Mouse (Mus musculus) MEL (cell line): ENCODE data around the gene Col4a4. TPM values are rescaled to one million over a fixed set of nuclear protein-coding genes. Genes with fewer than 3 reads are reported as not detected.

Experiments
- DNase-seq: peaks from one replicate; pipeline ENCODE4 v3.0.0; 2011; ENCODE audit warnings: low read depth, low spot score
- H3K27ac ChIP-seq: 2 replicates; pipeline ENCODE4 v1.5.1; 2012; ENCODE audit warnings: low read depth, mild to moderate bottlenecking, control low read depth, low read length, moderate library complexity; ENCODE audit not compliant: control insufficient read depth
- H3K27me3 ChIP-seq, 2 experiments: fragments of 150-350 bp in 1 of 2; sonication (generic) in 1 of 2; 2 replicates each; pipeline ENCODE4 v1.6.1; 2012; ENCODE audit warnings: low read length in 2 of 2, mild to moderate bottlenecking in 2 of 2, improper control_type of control experiment in 1 of 2, moderate library complexity in 1 of 2; ENCODE audit not compliant: insufficient read depth in 2 of 2, control insufficient read depth in 1 of 2
- H3K36me3 ChIP-seq, 2 experiments: 2 replicates each; pipeline ENCODE4 v1.6.1; 2012 to 2014; ENCODE audit warnings: low read length in 2 of 2, improper control_type of control experiment in 1 of 2, inconsistent platforms in 1 of 2, mild to moderate bottlenecking in 1 of 2; ENCODE audit not compliant: insufficient read depth in 2 of 2, control insufficient read depth in 1 of 2
- H3K4me1 ChIP-seq, 2 experiments: fragments of 150-350 bp in 1 of 2; sonication (generic) in 1 of 2; 2 replicates each; pipeline ENCODE4 v1.6.1; 2012; ENCODE audit warnings: low read length in 2 of 2, improper control_type of control experiment in 1 of 2, mild to moderate bottlenecking in 1 of 2; ENCODE audit not compliant: insufficient read depth in 2 of 2, control insufficient read depth in 1 of 2
- H3K4me3 ChIP-seq, 2 experiments: fragments of 150-350 bp in 1 of 2; sonication (generic) in 1 of 2; 2 replicates each; pipeline ENCODE4 v1.5.1; 2012; ENCODE audit warnings: low read depth in 2 of 2, low read length in 2 of 2, mild to moderate bottlenecking in 2 of 2, moderate library complexity in 2 of 2, control low read depth in 1 of 2, improper control_type of control experiment in 1 of 2; ENCODE audit not compliant: control insufficient read depth in 1 of 2, insufficient read depth in 1 of 2
- H3K79me2 ChIP-seq: 2 replicates; pipeline ENCODE4 v1.6.1; 2012; ENCODE audit warnings: mild to moderate bottlenecking, low read length, moderate library complexity; ENCODE audit not compliant: control insufficient read depth, poor library complexity, insufficient read depth
- H3K9ac ChIP-seq: 2 replicates; pipeline ENCODE4 v1.6.1; 2012; ENCODE audit warnings: low read depth, mild to moderate bottlenecking, control low read depth, low read length, moderate library complexity; ENCODE audit not compliant: control insufficient read depth, poor library complexity, severe bottlenecking
- H3K9me3 ChIP-seq: fragments of 150-350 bp; sonication (generic); replicated peaks from 2 replicates; pipeline ENCODE4 v1.6.1; 2012; ENCODE audit warnings: mild to moderate bottlenecking, low read length, improper control_type of control experiment, moderate library complexity; ENCODE audit not compliant: insufficient read depth
- BHLHE40 ChIP-seq: IDR thresholded peaks from 2 replicates; pipeline ENCODE4 v1.6.1; 2012; ENCODE audit warnings: low read depth, mild to moderate bottlenecking, inconsistent platforms, low read length, improper control_type of control experiment, borderline replicate concordance
- CHD2 ChIP-seq: IDR thresholded peaks from 2 replicates; pipeline ENCODE4 v1.6.1; 2011; ENCODE audit warnings: low read length, improper control_type of control experiment
- CTCF ChIP-seq, 3 experiments: IDR thresholded peaks in 2 of 3; conservative IDR thresholded peaks in 1 of 3; 2 replicates each; pipeline ENCODE4 v1.5.1; 2011 to 2012; ENCODE audit warnings: low read length in 3 of 3, low read depth in 2 of 3, mild to moderate bottlenecking in 2 of 3, improper control_type of control experiment in 1 of 3, inconsistent platforms in 1 of 3, mixed read lengths in 1 of 3, moderate library complexity in 1 of 3; ENCODE audit not compliant: control insufficient read depth in 1 of 3, insufficient read depth in 1 of 3, poor library complexity in 1 of 3, severe bottlenecking in 1 of 3
- E2F4 ChIP-seq: IDR thresholded peaks from 2 replicates; pipeline ENCODE4 v1.6.1; 2011; ENCODE audit warnings: low read depth, low read length, improper control_type of control experiment, borderline replicate concordance
- GATA1 ChIP-seq: IDR thresholded peaks from 2 replicates; pipeline ENCODE4 v1.6.1; 2011; ENCODE audit warnings: low read depth, low read length, improper control_type of control experiment
- JUND ChIP-seq: IDR thresholded peaks from 2 replicates; pipeline ENCODE4 v1.6.1; 2011; ENCODE audit warnings: low read depth, mild to moderate bottlenecking, improper control_type of control experiment, low read length
- KAT2A ChIP-seq: conservative IDR thresholded peaks from 2 replicates; pipeline ENCODE4 v1.6.1; 2012; ENCODE audit warnings: low read depth, low read length, improper control_type of control experiment, inconsistent platforms
- MAFK ChIP-seq: IDR thresholded peaks from 2 replicates; pipeline ENCODE4 v1.6.1; 2011; ENCODE audit warnings: low read depth, mild to moderate bottlenecking, low read length, improper control_type of control experiment, borderline replicate concordance
- MAX ChIP-seq: IDR thresholded peaks from 2 replicates; pipeline ENCODE4 v1.6.1; 2011; ENCODE audit warnings: low read length, improper control_type of control experiment
- MAZ ChIP-seq: IDR thresholded peaks from 2 replicates; pipeline ENCODE4 v1.6.1; 2012; ENCODE audit warnings: low read depth, mild to moderate bottlenecking, inconsistent platforms, low read length, improper control_type of control experiment
- MEF2A ChIP-seq: IDR thresholded peaks from 2 replicates; pipeline ENCODE4 v1.6.1; 2014; ENCODE audit warnings: low read depth, mild to moderate bottlenecking, inconsistent platforms, low read length, improper control_type of control experiment; ENCODE audit not compliant: poor library complexity, insufficient replicate concordance, severe bottlenecking; ENCODE audit errors: extremely low read depth
- MYB ChIP-seq: IDR thresholded peaks from 2 replicates; pipeline ENCODE4 v1.6.1; 2011; ENCODE audit warnings: mild to moderate bottlenecking, low read depth, low read length, improper control_type of control experiment
- MYC ChIP-seq: IDR thresholded peaks from 2 replicates; pipeline ENCODE4 v1.6.1; 2011; ENCODE audit warnings: low read depth, mild to moderate bottlenecking, low read length, improper control_type of control experiment, moderate library complexity
- POLR2A ChIP-seq, 2 experiments: IDR thresholded peaks; 2 replicates each; pipeline ENCODE4 v1.6.1; 2011 to 2012; ENCODE audit warnings: low read length in 2 of 2, mild to moderate bottlenecking in 2 of 2, control low read depth in 1 of 2, improper control_type of control experiment in 1 of 2, low read depth in 1 of 2, moderate library complexity in 1 of 2; ENCODE audit not compliant: control insufficient read depth in 1 of 2, insufficient read depth in 1 of 2, poor library complexity in 1 of 2
- POLR2AphosphoS2 ChIP-seq: IDR thresholded peaks from 2 replicates; pipeline ENCODE4 v1.6.1; 2011; ENCODE audit warnings: low read length, improper control_type of control experiment
- RAD21 ChIP-seq: IDR thresholded peaks from 2 replicates; pipeline ENCODE4 v1.6.1; 2011; ENCODE audit warnings: mild to moderate bottlenecking, low read depth, low read length, improper control_type of control experiment
- SIN3A ChIP-seq: IDR thresholded peaks from 2 replicates; pipeline ENCODE4 v1.6.1; 2012; ENCODE audit warnings: low read length, improper control_type of control experiment, inconsistent platforms
- TCF12 ChIP-seq: IDR thresholded peaks from 2 replicates; pipeline ENCODE4 v1.6.1; 2014; ENCODE audit warnings: low read depth, mild to moderate bottlenecking, inconsistent platforms, low read length, improper control_type of control experiment, moderate library complexity
- UBTF ChIP-seq: IDR thresholded peaks from 2 replicates; pipeline ENCODE4 v1.6.1; 2012; ENCODE audit warnings: low read depth, mild to moderate bottlenecking, inconsistent platforms, low read length, improper control_type of control experiment, moderate library complexity, borderline replicate concordance; ENCODE audit not compliant: insufficient read depth
- USF1 ChIP-seq: IDR thresholded peaks from 2 replicates; pipeline ENCODE4 v1.6.1; 2014; ENCODE audit warnings: low read depth, mild to moderate bottlenecking, inconsistent platforms, low read length, improper control_type of control experiment, moderate library complexity
- ZC3H11A ChIP-seq: IDR thresholded peaks from 2 replicates; pipeline ENCODE4 v1.6.1; 2012; ENCODE audit warnings: low read depth, mild to moderate bottlenecking, inconsistent platforms, low read length, improper control_type of control experiment
- ZKSCAN1 ChIP-seq: IDR thresholded peaks from 2 replicates; pipeline ENCODE4 v1.6.1; 2012; ENCODE audit warnings: low read depth, mild to moderate bottlenecking, inconsistent platforms, low read length, improper control_type of control experiment, moderate library complexity
- ZNF384 ChIP-seq: IDR thresholded peaks from 2 replicates; pipeline ENCODE4 v1.6.1; 2012; ENCODE audit warnings: low read depth, mild to moderate bottlenecking, inconsistent platforms, low read length, improper control_type of control experiment
- polyA plus RNA-seq, 2 experiments: library from polyadenylated mRNA; stranded (reverse) in 1 of 2; unstranded in 1 of 2; fragments of >175 nt in 1 of 2; fragments of >200 nt in 1 of 2; gene quantifications; 2 replicates each; pipeline versions ENCODE4 v1.2.1 to v1.2.4; 2012; ENCODE audit warnings: low replicate concordance in 2 of 2, low read depth in 1 of 2; ENCODE audit not compliant: insufficient read length in 2 of 2, insufficient read depth in 1 of 2, missing spikeins in 1 of 2
- total RNA-seq: library from RNA; depleted of rRNA; stranded (reverse); fragments of 300-350 nt; gene quantifications from 2 replicates; pipeline ENCODE4 v1.2.3, GENCODE M21; 2012

Col4a4 gene
- total and polyA plus RNA-seq, 3 experiments = 0.03 TPM; not detected in 2

GRCm38 (mm10) chr1:82427729-82428128 lies 158.9 kb downstream of the Col4a4 start:
- Histone ChIP-seq H3K27ac (no peak overlapping the region), H3K36me3 (no peaks in the 10 kb centered on the region), H3K4me1 (no peaks in the 10 kb centered on the region), H3K27me3 (no peaks in the 10 kb centered on the region), H3K9me3 (no peaks in the 10 kb centered on the region), H3K79me2 (no peaks in the 10 kb centered on the region), H3K4me3 (no peak overlapping the region), H3K9ac (no peak overlapping the region)
- DNase-seq = no peak
- TF ChIP-seq POLR2A (IDR thresholded peaks at IDR 0.05; ENCODE audit: control insufficient read depth in 1 of 2, insufficient read depth in 1 of 2, low read depth in 1 of 2, low read length in 2 of 2, poor library complexity in 1 of 2) (no peak), MAFK (no peak), POLR2AphosphoS2 (no peak), SIN3A (no peak), BHLHE40 (no peak), TCF12 (no peak), CHD2 (no peak), UBTF (no peak)

- no peaks in the 10 kb centered on the region for H3K4me1 ChIP-seq
These were observed 171.0 kb downstream of the Col4a4 start for GRCm38 (mm10) chr1:82415641-82416040.

GRCm38 (mm10) chr1:82414434-82415045 lies 172.1 kb downstream of the Col4a4 start:
- Histone ChIP-seq H3K36me3 (no peaks in the 10 kb centered on the region; a peak in 1 of 4 replicates), H3K27ac (no peak overlapping the region), H3K27me3 (no peaks in the 10 kb centered on the region), H3K79me2 (no peaks in the 10 kb centered on the region), H3K4me3 (no peak overlapping the region), H3K9ac (no peak overlapping the region), H3K9me3 (no peaks in the 10 kb centered on the region), H3K4me1 (no peaks in the 10 kb centered on the region)
- TF ChIP-seq MYB (no peak), GATA1 (no peak), KAT2A (no peak), RAD21 (no peak), MAX (no peak), MYC (no peak), MEF2A (no peak), POLR2AphosphoS2 (no peak), POLR2A (IDR thresholded peaks at IDR 0.05; ENCODE audit: control insufficient read depth in 1 of 2, insufficient read depth in 1 of 2, low read depth in 1 of 2, low read length in 2 of 2, poor library complexity in 1 of 2) (no peak)
- no peak for DNase-seq

More at GRCm38 (mm10) chr1:82415641-82416040, 171.0 kb downstream of the Col4a4 start:
- no peaks in the 10 kb centered on the region for H3K79me2 ChIP-seq
- H3K9me3 ChIP-seq = no peaks in the 10 kb centered on the region
- no peak overlapping the region for H3K27ac ChIP-seq
- no peaks in the 10 kb centered on the region for H3K27me3 ChIP-seq
- TF ChIP-seq ZNF384 = no peak
- no peak for TF ChIP-seq MAZ
- no peak for TF ChIP-seq CTCF (IDR thresholded peaks at IDR 0.05 in 2 of 3, conservative IDR thresholded peaks at IDR 0.05 in 1 of 3; ENCODE audit: control insufficient read depth in 1 of 3, insufficient read depth in 1 of 3, low read depth in 2 of 3, low read length in 3 of 3, poor library complexity in 1 of 3, severe bottlenecking in 1 of 3)
- no peak for TF ChIP-seq GATA1
- TF ChIP-seq USF1 = no peak
- no peak for TF ChIP-seq E2F4
- no peak for TF ChIP-seq JUND
- TF ChIP-seq ZC3H11A = no peak
- TF ChIP-seq ZKSCAN1 = no peak
- TF ChIP-seq KAT2A = no peak
- TF ChIP-seq POLR2AphosphoS2 = no peak
- TF ChIP-seq MEF2A = no peak
- TF ChIP-seq POLR2A (IDR thresholded peaks at IDR 0.05; ENCODE audit: control insufficient read depth in 1 of 2, insufficient read depth in 1 of 2, low read depth in 1 of 2, low read length in 2 of 2, poor library complexity in 1 of 2) = no peak
- no peak overlapping the region for H3K4me3 ChIP-seq
- no peaks in the 10 kb centered on the region for H3K36me3 ChIP-seq
- DNase-seq = no peak
- H3K9ac ChIP-seq = no peak overlapping the region
